Mouse (Mus musculus): ENCODE measurements around the gene Rnf2. TPM values are rescaled to one million over a fixed set of nuclear protein-coding genes. Genes with fewer than 3 reads are reported as not detected.

Gene Rnf2
- 100 to 1,000 TPM in 2 of 3 experiments, 10 to 100 TPM in 1; 67.6 to 115 (median 110) TPM for polyA plus RNA-seq (2017; shearing (Covaris generic))

DNA sequence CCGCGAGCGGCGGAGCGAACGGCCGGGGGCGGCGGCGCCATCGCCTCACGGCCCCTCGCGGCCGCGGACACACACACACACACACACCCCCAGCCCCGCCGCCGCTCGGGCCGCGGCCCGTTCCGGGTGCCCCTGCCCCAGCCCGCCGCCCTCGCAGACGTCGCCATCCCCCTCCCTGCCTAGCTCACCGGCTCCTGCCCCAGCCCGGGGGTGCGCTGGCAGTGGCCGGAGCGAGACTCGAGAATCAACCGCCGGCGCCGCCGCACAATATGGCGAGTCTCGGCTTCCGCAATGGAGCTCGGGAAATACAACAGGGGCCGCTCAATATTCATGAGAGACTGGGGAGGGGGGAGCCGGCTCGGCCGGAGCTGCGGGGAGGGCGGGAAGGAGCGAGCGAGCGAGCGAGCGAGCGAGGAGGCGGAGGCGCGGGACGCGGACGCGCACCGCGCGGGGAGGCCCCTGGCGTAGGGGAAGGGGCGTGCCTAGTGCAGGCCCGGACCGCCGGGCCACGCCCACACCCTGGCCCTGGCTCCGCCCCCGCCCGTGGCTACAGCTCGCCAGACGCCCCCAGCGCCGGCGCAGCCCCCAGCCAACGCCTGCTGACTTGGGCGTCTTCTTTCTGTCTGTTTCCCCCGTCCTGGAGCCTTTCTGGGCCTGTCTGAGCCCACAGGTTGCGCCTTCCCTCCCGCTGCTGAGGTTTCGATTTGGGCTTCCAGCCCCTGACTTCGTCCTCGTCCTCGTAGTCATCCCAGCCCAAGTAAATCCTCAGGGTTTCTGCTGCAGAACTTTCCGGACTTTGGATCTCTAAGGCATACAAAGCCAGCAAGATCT is at the start of gene Rnf2:
TSS of gene Rnf2 (minus strand) at position 425 of the 831 bp plus-strand sequence.
- peak; percentile 93 for ATAC-seq

GRCm38 (mm10) chr1:151549794-151550193 is 49.0 kb upstream of the Rnf2 start:
- ATAC-seq, result no peak

DNA sequence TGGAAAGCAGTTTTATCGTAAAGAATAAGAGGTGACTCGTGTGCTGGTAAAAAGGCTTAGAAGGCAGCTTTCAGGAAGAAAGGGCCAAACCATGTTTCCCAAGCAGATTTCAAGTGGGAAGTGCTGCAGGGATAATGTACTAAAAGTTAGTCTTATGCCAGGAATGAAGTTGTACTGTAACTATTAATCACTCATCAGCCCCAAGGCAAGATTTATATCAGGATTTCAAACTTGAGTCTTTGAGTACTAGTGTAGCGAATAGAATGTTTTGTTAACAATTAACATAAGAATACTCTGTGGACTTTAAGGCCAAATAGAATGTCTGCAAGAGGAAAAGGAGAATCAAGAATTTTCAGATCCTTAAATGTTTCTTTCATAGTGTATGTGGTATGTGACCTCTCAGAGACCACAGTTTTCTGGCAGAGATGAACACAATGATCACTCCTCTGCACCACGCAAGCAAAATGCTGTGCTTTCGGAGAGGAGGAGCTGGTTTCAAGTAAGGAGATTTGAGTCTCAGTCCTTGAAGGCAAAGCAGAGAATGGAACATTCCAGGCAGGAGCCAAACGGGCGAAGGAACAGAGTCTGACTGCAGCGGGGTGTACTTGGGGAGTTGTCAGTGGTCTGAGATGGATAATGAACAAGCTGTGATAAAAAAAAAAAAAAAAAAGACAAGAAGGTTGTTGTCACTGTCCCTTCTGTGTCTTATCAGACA is 48.3 kb upstream of the Rnf2 start:
- ATAC-seq, result no peak

DNA sequence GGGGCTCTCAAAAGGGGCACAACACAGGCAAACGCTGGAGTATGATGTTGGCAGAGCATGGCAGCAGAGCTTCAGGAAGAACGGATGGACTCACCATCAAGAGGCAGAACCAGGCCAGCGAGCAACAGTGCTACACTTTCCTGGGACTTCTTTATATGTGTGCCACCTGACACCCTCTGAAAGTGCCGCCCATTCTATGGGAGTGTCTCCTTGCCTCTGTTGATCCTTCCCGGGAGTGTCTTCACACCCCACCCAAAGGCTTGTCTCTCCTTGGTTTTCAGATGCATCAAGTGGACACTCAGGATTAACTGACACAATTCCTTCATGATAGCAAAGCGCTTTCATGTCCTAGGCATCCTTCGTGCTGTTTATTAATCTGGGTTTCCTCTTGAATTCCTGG is 44.8 kb upstream of the Rnf2 start:
- no peak for ATAC-seq

- no peak for ATAC-seq
Observed at GRCm38 (mm10) chr1:151544581-151544980, 43.8 kb upstream of the Rnf2 start.

DNA sequence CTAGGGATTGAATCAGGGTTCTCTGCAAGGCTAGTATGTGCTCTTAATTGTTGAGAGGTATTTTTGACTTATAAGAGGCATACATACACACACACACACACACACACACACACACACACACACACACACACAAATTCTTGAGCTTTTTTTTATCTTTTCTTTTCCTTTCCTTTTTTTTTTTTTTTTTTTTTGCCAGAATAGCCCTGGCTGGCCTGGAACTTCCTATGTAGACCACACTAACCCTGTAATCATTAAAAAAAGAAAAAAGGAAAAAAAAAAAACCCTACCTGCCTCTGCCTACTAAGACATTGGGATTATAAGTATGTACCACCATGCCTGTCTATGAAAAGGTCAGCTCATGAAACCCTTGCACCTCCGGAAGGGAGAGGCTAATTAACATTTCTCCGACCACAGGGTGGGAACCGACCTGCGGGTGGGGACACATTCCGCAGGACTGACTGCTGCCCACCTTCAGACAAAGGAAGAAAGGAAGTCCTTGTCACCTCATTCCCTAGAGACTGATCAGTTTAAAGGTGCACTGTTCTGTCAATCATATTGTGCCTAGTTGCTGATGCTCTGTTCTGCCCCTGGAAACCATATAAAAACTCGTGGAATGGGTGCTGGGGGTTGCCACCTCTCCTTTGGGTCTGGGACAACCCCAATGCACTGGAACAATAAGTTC is 43.2 kb upstream of the Rnf2 start:
- no peak for ATAC-seq

DNA sequence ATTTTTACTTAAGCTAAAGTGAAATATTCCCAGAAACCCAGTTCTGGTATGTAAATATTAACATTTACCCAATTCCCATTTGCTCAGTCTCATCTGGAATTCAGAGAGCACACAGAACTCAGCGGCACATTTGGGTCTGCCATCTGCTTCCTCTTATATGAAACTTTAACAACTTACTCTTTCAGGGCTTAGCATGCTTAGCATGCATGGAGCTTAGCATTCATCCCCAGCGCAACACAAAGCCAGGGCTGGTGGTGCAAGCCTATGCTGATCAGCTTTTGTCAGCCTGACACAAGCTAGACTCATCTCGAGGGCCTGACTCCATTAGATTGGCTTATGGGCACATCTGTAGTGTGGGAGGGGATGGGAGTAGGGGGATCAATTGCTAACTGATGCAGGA is 25.9 kb upstream of the Rnf2 start:
- no peak for ATAC-seq

GRCm38 (mm10) chr1:151517571-151518250 is 17.0 kb upstream of the Rnf2 start:
- no peak for ATAC-seq

DNA sequence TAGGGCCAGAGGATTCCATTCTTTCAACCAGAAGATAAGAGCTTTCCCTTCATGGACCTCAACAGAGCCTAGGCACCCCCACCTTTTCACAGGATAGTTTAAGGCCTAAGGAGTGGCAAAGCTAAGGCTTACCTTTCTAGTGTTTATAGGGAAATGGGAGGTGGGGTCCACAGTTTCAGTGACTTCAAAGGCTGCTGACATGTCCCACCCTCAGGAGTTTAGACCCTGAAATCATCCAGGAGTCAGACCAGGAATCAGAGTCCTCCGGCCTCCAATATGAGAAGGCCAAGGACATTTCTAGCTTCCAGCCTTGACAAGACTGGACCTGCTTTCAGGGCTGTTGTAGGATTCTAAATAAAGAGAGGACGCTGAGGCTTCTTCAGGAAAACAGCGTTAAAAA is 16.1 kb upstream of the Rnf2 start:
- ATAC-seq, result no peak

- no peak for ATAC-seq
Observed at GRCm38 (mm10) chr1:151515733-151516132, 15.0 kb upstream of the Rnf2 start.

DNA sequence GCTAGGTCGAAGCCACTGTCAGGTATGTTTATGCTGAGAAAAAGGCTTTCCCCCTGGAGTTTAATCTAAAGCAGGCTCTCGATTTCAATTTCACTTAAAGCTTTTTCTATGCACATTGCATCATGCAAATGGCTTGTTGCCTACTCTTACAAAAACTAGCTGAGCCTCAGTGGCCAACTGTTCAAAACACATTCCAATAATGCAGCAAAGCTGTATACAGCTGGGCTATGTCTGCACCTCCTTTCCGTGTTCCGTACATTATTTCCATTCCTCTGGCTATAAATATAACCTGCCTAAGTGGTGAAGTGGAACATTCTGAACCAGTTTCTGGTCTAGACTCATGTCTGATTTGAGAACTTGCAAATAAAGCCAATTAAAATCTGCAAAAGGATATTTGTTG is 13.4 kb upstream of the Rnf2 start:
- no peak for ATAC-seq

GRCm38 (mm10) chr1:151510811-151511210 is 10.1 kb upstream of the Rnf2 start:
- ATAC-seq, result no peak

- peak; percentile 8 for ATAC-seq
Observed at GRCm38 (mm10) chr1:151499815-151500501, 797 bp downstream of the Rnf2 start.

DNA sequence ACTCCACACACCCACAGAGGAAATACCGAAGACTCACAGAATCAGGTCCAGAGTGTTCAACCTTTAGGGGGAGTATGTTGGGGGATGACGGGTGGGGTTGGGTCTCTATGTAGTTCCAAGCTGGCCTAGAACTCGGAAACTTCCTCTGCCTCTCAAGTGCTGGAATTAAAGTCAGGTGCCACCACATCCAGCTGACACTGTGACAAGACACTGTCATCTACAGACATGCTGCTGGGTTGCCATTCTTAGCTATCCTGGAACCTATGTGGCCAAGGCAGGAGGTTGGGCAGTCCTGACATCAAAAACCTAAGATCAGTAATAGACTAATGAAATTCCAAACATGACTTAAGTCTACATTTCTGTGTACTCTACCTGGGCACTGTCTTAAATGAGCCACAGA is 2.4 kb downstream of the Rnf2 start:
- ATAC-seq, result no peak

DNA sequence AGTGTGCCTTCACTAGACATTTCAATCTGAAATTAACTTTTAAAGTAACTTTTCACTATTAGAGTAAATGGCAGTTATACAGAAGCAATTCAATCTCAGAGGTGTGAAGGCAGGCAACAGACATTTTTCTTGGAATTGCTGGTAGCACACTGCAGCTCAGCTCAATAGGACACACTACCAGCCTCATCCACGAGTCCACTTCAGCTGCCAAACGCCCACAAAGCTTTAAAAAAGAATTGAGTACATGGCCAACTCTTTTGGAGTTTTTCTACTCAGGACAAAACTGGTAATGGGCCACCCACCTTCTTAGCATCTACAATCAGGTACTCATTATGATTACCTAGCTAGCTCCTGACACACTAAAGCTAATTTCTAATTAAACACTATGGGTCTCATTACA is 2.8 kb downstream of the Rnf2 start:
- no peak for ATAC-seq

- ATAC-seq, result no peak
Observed at GRCm38 (mm10) chr1:151497028-151497427, 3.7 kb downstream of the Rnf2 start.

DNA sequence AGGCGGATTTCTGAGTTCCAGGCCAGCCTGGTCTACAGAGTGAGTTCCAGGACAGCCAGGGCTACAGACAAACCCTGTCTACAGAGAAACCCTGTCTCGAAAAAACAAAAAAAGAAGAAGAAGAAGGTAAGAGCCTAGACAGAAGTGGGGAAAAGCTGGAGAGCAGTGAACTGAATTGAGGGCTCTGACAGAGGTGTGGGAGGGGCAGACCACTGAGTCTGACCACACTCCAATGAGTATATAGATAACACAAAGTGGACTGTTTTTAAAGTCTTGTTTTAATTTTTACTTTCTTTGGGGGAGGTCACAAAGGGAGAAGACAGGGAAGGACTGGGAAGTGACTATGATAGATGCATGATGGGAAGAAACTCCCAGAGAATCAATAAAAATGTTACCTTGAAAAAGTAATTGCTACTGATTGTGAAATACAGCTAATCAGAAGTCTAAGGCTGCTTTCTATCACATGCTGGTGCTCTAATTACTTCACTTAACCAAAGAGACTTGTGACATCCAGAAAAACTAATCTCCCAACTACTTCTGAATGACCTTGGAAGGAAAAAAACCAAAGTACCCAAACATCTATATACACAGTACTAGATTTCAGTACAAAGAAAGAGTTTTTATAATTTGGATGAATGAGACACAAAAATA is 5.0 kb downstream of the Rnf2 start:
- no peak for ATAC-seq

DNA sequence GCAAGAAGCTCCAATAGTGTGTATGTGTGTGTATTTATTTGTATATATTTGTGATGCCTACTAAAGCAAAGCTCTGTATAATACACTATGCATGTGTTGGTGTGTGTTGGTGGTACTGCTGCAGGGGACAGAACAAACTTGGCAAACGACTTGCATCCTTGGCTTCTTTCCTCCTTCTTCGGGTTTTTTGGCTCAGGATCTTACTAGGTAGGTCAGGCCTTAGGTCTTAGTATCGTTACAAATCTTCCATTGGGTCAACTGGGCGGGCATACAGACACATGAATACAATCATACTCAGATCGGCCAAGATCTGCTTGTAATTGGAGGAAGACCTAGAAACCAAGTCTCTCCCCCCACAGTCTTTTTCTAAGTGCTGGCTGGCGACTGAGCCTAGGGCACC is 6.0 kb downstream of the Rnf2 start:
- ATAC-seq, result no peak

GRCm38 (mm10) chr1:151493826-151494225 is 6.9 kb downstream of the Rnf2 start:
- no peak for ATAC-seq

GRCm38 (mm10) chr1:151492419-151492818 is 8.3 kb downstream of the Rnf2 start:
- ATAC-seq, result no peak

DNA sequence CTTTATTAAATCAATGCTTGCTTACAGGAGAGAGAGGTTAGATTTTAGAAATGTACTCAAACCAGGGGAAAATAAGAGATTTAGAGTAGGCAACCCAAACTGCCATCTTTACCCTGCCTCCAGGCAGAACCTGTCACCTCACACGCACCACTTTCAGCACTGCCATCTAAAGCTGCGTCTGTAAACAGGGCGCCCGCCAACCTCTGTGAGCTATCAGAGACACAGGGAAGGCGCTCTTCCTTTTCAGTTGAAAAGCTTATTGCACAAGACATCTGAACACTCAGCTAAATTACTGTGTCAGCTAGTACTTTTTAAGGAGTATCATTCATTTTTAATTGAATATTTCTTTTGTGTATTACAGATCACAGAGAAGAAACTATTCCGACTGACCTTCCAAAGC is 10.9 kb downstream of the Rnf2 start:
- no peak for ATAC-seq

GRCm38 (mm10) chr1:151484754-151485153 is 16.0 kb downstream of the Rnf2 start:
- ATAC-seq, result no peak
